Mouse (Mus musculus) embryonic facial prominence, embryonic 10.5 days (tissue): ENCODE data around the gene Trpc4ap. TPM values are rescaled to one million over a fixed set of nuclear protein-coding genes. Genes with fewer than 3 reads are reported as not detected.
A peak's percentile ranks its signal among the peaks of the same experiment; 100 is the strongest.
"Not testable (repeated sequence)": the region's sequence is repeated elsewhere in the genome, so short reads cannot be mapped to it uniquely, and the experiment has no call there.

ENCODE experiments used
- DNase-seq: peaks from one replicate; pipeline ENCODE4 v3.0.0-alpha.2; 2017; ENCODE audit warnings: low spot score
- H3K27ac ChIP-seq: fragments of 300-500 bp; sonication (generic); replicated peaks from 2 replicates; pipeline ENCODE4 v1.5.1; 2016; ENCODE audit warnings: mild to moderate bottlenecking
- H3K27me3 ChIP-seq: fragments of 300-500 bp; sonication (generic); replicated peaks from 2 replicates; pipeline ENCODE4 v1.6.1; 2016; ENCODE audit warnings: low read depth, mild to moderate bottlenecking; ENCODE audit not compliant: poor library complexity, severe bottlenecking
- H3K36me3 ChIP-seq: fragments of 300-500 bp; sonication (generic); replicated peaks from 2 replicates; pipeline ENCODE4 v1.6.1; 2016; ENCODE audit warnings: mild to moderate bottlenecking, moderate library complexity
- H3K4me1 ChIP-seq: fragments of 300-500 bp; sonication (generic); 2 replicates; pipeline ENCODE4 v1.6.1; 2016
- H3K4me3 ChIP-seq: fragments of 300-500 bp; sonication (generic); 2 replicates; pipeline ENCODE4 v1.5.1; 2016; ENCODE audit warnings: mild to moderate bottlenecking, moderate library complexity
- H3K9me3 ChIP-seq: fragments of 300-500 bp; sonication (generic); 2 replicates; pipeline ENCODE4 v1.6.1; 2016; ENCODE audit warnings: mild to moderate bottlenecking
- WGBS: fragments of 180-500 bp; shearing (Covaris S2); methylation state at CpG from one replicate; pipeline ENCODE4 v1.1.7; 2016; 5-methylcytosine and 5-hydroxymethylcytosine counted together
- polyA plus RNA-seq: library from polyadenylated mRNA; unstranded; fragments of >200 nt; fragmentation: Nextera tagmentation; extraction: Ambion mirVana; gene quantifications from 2 replicates; pipeline ENCODE4 v1.2.1, GENCODE M21; 2016

The Trpc4ap gene
- polyA plus RNA-seq, 1 experiment from 2014 or later: 126 TPM

- H3K4me3 ChIP-seq: no peak overlapping the region
- H3K36me3 ChIP-seq: no peaks in the 10 kb centered on the region
- peaks cover 9% of the 10 kb centered on the region; the same call in 1 of the 2 replicates for H3K4me1 ChIP-seq
- peaks cover 30% of the 10 kb centered on the region for H3K27me3 ChIP-seq
- H3K27ac ChIP-seq: no peak overlapping the region
- 17% methylated on average over 8 of the region's 8 CpGs for WGBS
- peak; percentile 90 for DNase-seq
- no peaks in the 10 kb centered on the region for H3K9me3 ChIP-seq
These were observed 72.4 kb downstream of the Trpc4ap start for GRCm38 (mm10) chr2:155619817-155620216.

DNA sequence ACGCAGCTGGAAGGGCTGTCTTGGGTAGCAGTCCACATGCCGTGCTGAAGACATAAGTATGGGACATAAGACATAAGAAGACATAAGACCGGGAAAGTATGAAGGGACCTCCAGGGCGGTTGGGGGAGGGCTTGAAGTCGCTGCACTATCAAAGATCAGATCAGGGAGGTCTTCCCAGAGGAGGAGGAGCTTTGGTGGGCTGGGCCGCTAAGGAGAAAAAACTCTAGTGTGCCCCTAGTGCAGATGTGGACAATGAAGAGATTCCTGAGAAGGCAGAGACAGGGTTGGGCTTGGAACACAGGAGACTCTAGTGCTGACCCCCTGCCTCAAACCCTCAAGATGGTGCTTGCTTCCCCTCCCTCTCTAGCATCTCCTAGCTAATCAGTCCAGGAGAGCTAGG lies 75.2 kb downstream of the Trpc4ap start:
- H3K4me3 ChIP-seq: no peak overlapping the region
- DNase-seq: no peak
- 54% methylated on average over 6 of the region's 6 CpGs for WGBS
- no peaks in the 10 kb centered on the region for H3K9me3 ChIP-seq
- no peaks in the 10 kb centered on the region for H3K36me3 ChIP-seq
- H3K27me3 ChIP-seq: peaks cover 33% of the 10 kb centered on the region
- H3K27ac ChIP-seq: no peak overlapping the region
- H3K4me1 ChIP-seq: peaks cover 15% of the 10 kb centered on the region

- Histone ChIP-seq H3K27me3 (peaks cover 35% of the 10 kb centered on the region), H3K36me3 (no peaks in the 10 kb centered on the region), H3K4me1 (peaks cover 11% of the 10 kb centered on the region), H3K27ac (peak overlapping the region; percentile 53; the same call in 1 of the 2 replicates), H3K9me3 (no peaks in the 10 kb centered on the region), H3K4me3 (peak overlapping the region; percentile 49)
- 71% methylated on average over 8 of the region's 8 CpGs for WGBS
- no peak for DNase-seq
These were observed 78.2 kb downstream of the Trpc4ap start for GRCm38 (mm10) chr2:155613953-155614352.

DNA sequence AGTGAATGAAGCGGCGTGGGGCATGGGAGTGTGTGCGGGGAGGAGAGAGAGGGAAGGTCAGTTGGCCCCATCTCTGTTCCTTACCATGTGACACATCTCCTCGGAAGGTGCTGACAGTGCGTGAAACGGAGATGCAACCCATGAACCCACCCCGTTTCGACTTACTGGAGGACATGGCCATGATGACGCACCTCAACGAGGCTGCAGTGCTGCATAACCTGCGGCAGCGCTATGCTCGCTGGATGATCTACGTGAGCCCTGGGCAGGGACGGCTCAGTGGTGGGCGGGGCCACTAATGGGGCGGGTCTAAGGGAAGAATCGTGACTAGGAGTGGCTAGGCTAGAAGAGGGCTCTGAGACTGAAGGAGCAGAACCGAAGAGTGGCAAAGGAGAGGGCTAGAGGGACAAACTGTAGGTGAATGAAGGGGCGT lies 78.8 kb downstream of the Trpc4ap start:
- peak overlapping the region; percentile 49 for H3K4me3 ChIP-seq
- DNase-seq: peak; percentile 74
- peaks cover 35% of the 10 kb centered on the region for H3K27me3 ChIP-seq
- peaks cover 11% of the 10 kb centered on the region for H3K4me1 ChIP-seq
- WGBS: 3% methylated on average over 20 of the region's 20 CpGs
- peak overlapping the region; percentile 53; the same call in 1 of the 2 replicates for H3K27ac ChIP-seq
- H3K36me3 ChIP-seq: no peaks in the 10 kb centered on the region
- no peaks in the 10 kb centered on the region for H3K9me3 ChIP-seq

DNA sequence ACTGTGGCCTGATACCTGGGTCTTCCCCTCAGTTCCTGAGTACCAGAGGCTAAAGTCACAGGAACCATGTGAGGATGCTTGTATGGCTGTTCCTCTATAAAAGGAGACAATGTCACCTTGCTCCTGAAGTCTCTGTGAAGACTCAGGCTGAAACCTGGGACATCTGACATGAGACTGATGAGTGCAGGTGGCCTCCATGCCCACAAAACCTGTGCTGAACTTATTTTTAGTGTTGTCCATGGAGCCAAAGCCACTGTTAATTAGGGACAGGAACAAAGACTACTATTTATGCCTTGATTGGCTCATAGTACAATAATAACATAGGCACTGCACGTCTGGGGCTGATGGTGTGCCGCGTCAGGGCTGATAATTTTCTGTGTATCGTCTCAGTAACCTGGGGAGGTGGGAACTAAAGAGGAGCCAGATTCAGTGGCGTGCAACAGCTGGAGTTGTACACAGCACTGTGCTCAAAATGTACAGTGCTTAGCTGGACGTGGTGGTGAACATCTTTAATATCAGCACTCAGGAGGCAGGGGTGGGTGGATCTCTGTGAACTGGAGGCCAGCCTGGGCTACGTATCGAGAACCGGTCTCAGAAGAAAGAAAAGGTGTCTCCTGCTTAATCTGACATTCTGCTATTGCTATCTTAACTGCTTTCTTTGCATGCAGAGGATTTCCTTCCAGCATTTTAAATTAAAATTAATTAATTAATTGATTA lies 80.2 kb downstream of the Trpc4ap start:
- no peak overlapping the region for H3K27ac ChIP-seq
- H3K4me3 ChIP-seq: no peak overlapping the region
- peaks cover 11% of the 10 kb centered on the region for H3K4me1 ChIP-seq
- 88% methylated on average over 9 of the region's 9 CpGs for WGBS
- H3K9me3 ChIP-seq: no peaks in the 10 kb centered on the region
- peaks cover 35% of the 10 kb centered on the region for H3K27me3 ChIP-seq
- H3K36me3 ChIP-seq: no peaks in the 10 kb centered on the region
- no peak for DNase-seq

GRCm38 (mm10) chr2:155610978-155611377 lies 81.2 kb downstream of the Trpc4ap start, which contains the start of gene Myh7b:
TSS of gene Myh7b (plus strand) at chr2:155611212.
- no peak within 1 kb of the TSS for H3K4me3 ChIP-seq
- no peaks in the 10 kb centered on the region for H3K36me3 ChIP-seq
- peaks cover 35% of the 10 kb centered on the region for H3K27me3 ChIP-seq
- H3K4me1 ChIP-seq: peaks cover 11% of the 10 kb centered on the region
- no peak for DNase-seq
- H3K27ac ChIP-seq: no peak within 1 kb of the TSS
- 40% methylated on average over 4 of the region's 4 CpGs for WGBS
- H3K9me3 ChIP-seq: no peaks in the 10 kb centered on the region

DNA sequence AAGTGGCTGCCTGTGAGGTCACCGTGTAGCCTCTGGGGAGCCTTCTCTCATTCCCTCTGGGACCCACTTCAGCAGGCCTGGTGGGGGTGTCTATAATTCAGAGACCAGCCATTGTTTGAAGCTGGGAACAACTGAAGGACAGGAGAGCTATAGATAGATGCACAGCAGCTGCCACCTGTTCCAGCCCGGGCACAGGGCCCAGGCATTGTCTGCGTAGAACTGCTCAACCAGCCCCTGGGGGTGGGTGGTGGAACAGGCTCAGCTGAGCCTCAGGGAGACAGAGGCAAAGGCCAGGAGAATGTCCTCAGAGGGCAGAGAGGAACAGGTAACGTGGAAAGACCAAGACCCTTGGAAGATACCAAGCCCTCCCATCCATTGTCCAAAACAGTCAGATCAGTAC lies 85.8 kb downstream of the Trpc4ap start:
- WGBS: 82% methylated on average over 4 of the region's 4 CpGs
- H3K9me3 ChIP-seq: no peaks in the 10 kb centered on the region
- DNase-seq: no peak
- no peak overlapping the region for H3K4me3 ChIP-seq
- H3K27me3 ChIP-seq: no peaks in the 10 kb centered on the region
- peaks cover 15% of the 10 kb centered on the region for H3K4me1 ChIP-seq
- H3K27ac ChIP-seq: no peak overlapping the region
- H3K36me3 ChIP-seq: no peaks in the 10 kb centered on the region

DNA sequence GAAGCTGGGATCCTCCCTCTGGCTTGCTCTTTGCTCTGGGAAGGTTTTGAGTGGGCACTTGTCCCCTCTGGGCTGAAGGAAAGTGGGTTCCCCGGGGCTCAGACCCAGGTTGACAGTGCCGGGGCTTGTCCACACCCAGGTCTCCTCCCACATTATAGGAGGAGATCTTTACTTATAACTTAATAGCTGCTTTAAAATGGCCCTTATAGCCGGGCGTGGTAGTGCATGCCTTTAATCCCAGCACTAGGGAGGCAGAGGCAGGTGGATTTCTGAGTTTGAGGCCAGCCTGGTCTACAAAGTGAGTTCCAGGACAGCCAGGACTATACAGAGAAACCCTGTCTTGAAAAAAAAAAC lies 87.0 kb downstream of the Trpc4ap start:
- H3K36me3 ChIP-seq, H3K27me3 ChIP-seq, H3K4me3 ChIP-seq, DNase-seq, H3K9me3 ChIP-seq: not testable (repeated sequence)
- Histone ChIP-seq H3K4me1 (peaks cover 15% of the 10 kb centered on the region), H3K27ac (peak overlapping the region; percentile 26; the same call in 1 of the 2 replicates)
- WGBS: 78% methylated on average over 4 of the region's 4 CpGs

DNA sequence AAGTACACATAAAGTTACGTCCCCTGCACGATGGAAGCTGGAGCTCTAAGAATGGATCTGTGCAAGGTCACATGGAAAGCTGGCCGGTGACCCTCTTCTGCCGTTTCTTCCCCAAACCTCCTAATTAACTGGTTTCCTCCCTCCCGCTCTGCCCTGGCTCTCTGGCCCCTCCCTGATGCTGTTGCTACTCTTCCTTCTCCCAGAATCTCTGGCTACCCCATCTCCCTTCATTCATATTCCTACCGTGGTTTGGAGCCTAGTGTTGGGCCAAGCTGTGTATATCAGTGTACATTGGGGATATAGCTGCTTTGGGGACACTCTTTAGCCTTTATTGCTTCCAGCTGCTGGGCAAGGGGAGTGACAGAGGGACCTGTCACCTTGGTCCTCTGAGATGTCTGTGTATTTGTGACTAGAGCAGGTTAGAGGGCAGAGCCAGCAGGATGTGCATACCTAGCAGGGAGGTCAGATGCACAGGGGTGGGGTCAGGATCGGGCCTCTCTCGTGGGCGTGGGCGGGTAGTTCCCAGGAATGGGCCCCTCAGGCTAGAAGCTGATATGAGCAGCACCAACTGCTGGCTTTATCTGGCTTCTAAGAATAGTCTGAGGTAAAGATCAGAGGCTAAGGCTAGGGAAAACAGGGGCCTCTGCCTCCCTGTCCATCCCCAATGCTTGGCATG lies 87.5 kb downstream of the Trpc4ap start:
- no peaks in the 10 kb centered on the region for H3K36me3 ChIP-seq

GRCm38 (mm10) chr2:155603707-155604106 lies 88.5 kb downstream of the Trpc4ap start:
- H3K36me3 ChIP-seq: no peaks in the 10 kb centered on the region
- 71% methylated on average over 3 of the region's 3 CpGs for WGBS

More for the DNA sequence above, 87.5 kb downstream of the Trpc4ap start:
- no peak for DNase-seq
- Histone ChIP-seq H3K27ac (peak overlapping the region; percentile 26; the same call in 1 of the 2 replicates), H3K4me3 (no peak overlapping the region), H3K27me3 (no peaks in the 10 kb centered on the region), H3K9me3 (no peaks in the 10 kb centered on the region), H3K4me1 (peaks cover 15% of the 10 kb centered on the region)
- WGBS: 30% methylated on average over 10 of the region's 10 CpGs

GRCm38 (mm10) chr2:155595516-155595915 lies 96.7 kb downstream of the Trpc4ap start:
- H3K4me1 ChIP-seq: peaks cover 18% of the 10 kb centered on the region
- H3K4me3 ChIP-seq: no peak overlapping the region
- 81% methylated on average over 6 of the region's 6 CpGs for WGBS
- H3K27ac ChIP-seq: no peak overlapping the region
- no peak for DNase-seq
- H3K36me3 ChIP-seq: no peaks in the 10 kb centered on the region
- no peaks in the 10 kb centered on the region for H3K27me3 ChIP-seq
- no peaks in the 10 kb centered on the region for H3K9me3 ChIP-seq

More at GRCm38 (mm10) chr2:155603707-155604106, 88.5 kb downstream of the Trpc4ap start:
- Histone ChIP-seq H3K9me3 (no peaks in the 10 kb centered on the region), H3K27me3 (no peaks in the 10 kb centered on the region), H3K4me1 (peaks cover 15% of the 10 kb centered on the region), H3K27ac (no peak overlapping the region), H3K4me3 (no peak overlapping the region)
- DNase-seq: no peak

- H3K4me1 ChIP-seq: peaks cover 18% of the 10 kb centered on the region
- no peaks in the 10 kb centered on the region for H3K27me3 ChIP-seq
- H3K27ac ChIP-seq: peak overlapping the region; percentile 88
- DNase-seq: no peak
- H3K9me3 ChIP-seq: no peaks in the 10 kb centered on the region
- H3K4me3 ChIP-seq: peak overlapping the region; percentile 62
- WGBS: under 1% methylated on average over 9 of the region's 9 CpGs
- H3K36me3 ChIP-seq: no peaks in the 10 kb centered on the region
These were observed 99.3 kb downstream of the Trpc4ap start for GRCm38 (mm10) chr2:155592854-155593283.
